Mouse (Mus musculus): ENCODE measurements around the gene Hist1h4n.
"Not testable (repeated sequence)": the region's sequence is repeated elsewhere in the genome, so short reads cannot be mapped to it uniquely, and the experiment has no call there.

The Hist1h4n gene

GRCm38 (mm10) chr13:21831418-21832394, at the start of gene Hist1h4n:
Gene Hist1h4n, minus strand, starts transcription at chr13:21832196.
- not testable (repeated sequence) for DNase-seq (ENCODE audit: low spot score)

GRCm38 (mm10) chr13:21880735-21881134, 48.7 kb upstream of the Hist1h4n start:
- no peak for DNase-seq (ENCODE audit: low spot score)

GRCm38 (mm10) chr13:21865503-21865902, 33.5 kb upstream of the Hist1h4n start:
- DNase-seq (ENCODE audit: low spot score), result not testable (repeated sequence)

- DNase-seq (ENCODE audit: low spot score), result no peak
These were observed 29.6 kb upstream of the Hist1h4n start for GRCm38 (mm10) chr13:21861608-21862007.

- peak; percentile 19 for DNase-seq (ENCODE audit: low spot score)
These were observed 23.7 kb upstream of the Hist1h4n start for GRCm38 (mm10) chr13:21855698-21856162.

- DNase-seq (ENCODE audit: low spot score), result peak; percentile 63
These were observed 23.1 kb upstream of the Hist1h4n start for GRCm38 (mm10) chr13:21855146-21855545.

GRCm38 (mm10) chr13:21852215-21852945, 20.4 kb upstream of the Hist1h4n start:
- DNase-seq (ENCODE audit: low spot score), result no peak

- DNase-seq (ENCODE audit: low spot score), result not testable (repeated sequence)
These were observed 18.7 kb upstream of the Hist1h4n start for GRCm38 (mm10) chr13:21850696-21851095.

- no peak for DNase-seq (ENCODE audit: low spot score)
These were observed 15.9 kb upstream of the Hist1h4n start for GRCm38 (mm10) chr13:21847883-21848282.

- DNase-seq (ENCODE audit: low spot score), result not testable (repeated sequence)
These were observed 14.4 kb upstream of the Hist1h4n start for GRCm38 (mm10) chr13:21846356-21846755.

GRCm38 (mm10) chr13:21840508-21840907, 8.5 kb upstream of the Hist1h4n start:
- not testable (repeated sequence) for DNase-seq (ENCODE audit: low spot score)

- not testable (repeated sequence) for DNase-seq (ENCODE audit: low spot score)
These were observed 1.5 kb upstream of the Hist1h4n start, which contains the start of the genes Hist1h2ap and Hist1h2br for GRCm38 (mm10) chr13:21833461-21833860. Gene Hist1h2ap, minus strand, starts transcription at chr13:21833507. Gene Hist1h2br, plus strand, starts transcription at chr13:21833743.

GRCm38 (mm10) chr13:21830344-21830743, 1.7 kb downstream of the Hist1h4n start:
- DNase-seq (ENCODE audit: low spot score), result no peak

- DNase-seq (ENCODE audit: low spot score), result no peak
These were observed 3.5 kb downstream of the Hist1h4n start for GRCm38 (mm10) chr13:21828511-21828910.

- DNase-seq (ENCODE audit: low spot score), result not testable (repeated sequence)
These were observed 11.7 kb downstream of the Hist1h4n start for GRCm38 (mm10) chr13:21820082-21820890.

GRCm38 (mm10) chr13:21812092-21812491, 19.9 kb downstream of the Hist1h4n start:
- DNase-seq (ENCODE audit: low spot score), result not testable (repeated sequence)

GRCm38 (mm10) chr13:21811539-21811938, 20.5 kb downstream of the Hist1h4n start, which contains the start of gene Hist1h4m:
Gene Hist1h4m, plus strand, starts transcription at chr13:21811746.
- DNase-seq (ENCODE audit: low spot score), result not testable (repeated sequence)

- DNase-seq (ENCODE audit: low spot score), result not testable (repeated sequence)
These were observed 20.9 kb downstream of the Hist1h4n start for GRCm38 (mm10) chr13:21811074-21811473.

GRCm38 (mm10) chr13:21810073-21810472, 21.9 kb downstream of the Hist1h4n start, which contains the start of the genes Hist1h2bq and Hist1h2ao:
Gene Hist1h2bq, minus strand, starts transcription at chr13:21810197.
Gene Hist1h2ao, plus strand, starts transcription at chr13:21810465.
- DNase-seq (ENCODE audit: low spot score), result not testable (repeated sequence)

- not testable (repeated sequence) for DNase-seq (ENCODE audit: low spot score)
These were observed 28.9 kb downstream of the Hist1h4n start for GRCm38 (mm10) chr13:21803058-21803457.

- DNase-seq (ENCODE audit: low spot score), result not testable (repeated sequence)
These were observed 34.8 kb downstream of the Hist1h4n start for GRCm38 (mm10) chr13:21797163-21797562.

Data from urinary bladder, postnatal 25 days (tissue).